Comparison of ENCODE assay signal across 20 mouse cellular contexts in genomic region chr5:63545482-63545881, GRCm38 (mm10).
"Had no signal": no experiment of that assay in that cellular context is flagged by ENCODE, and none has a peak within 500 bp of the region (broad histone marks: within the 10 kb centered on the region; RNA-seq: fewer than 3 reads in every experiment).

No protein-coding gene starts in this region.

- DNase-seq: liver, postnatal 0 days; lung, adult 2 months; lung, postnatal 14 days; lung, postnatal 36 days; right cerebral cortex, postnatal 14 days; right cerebral cortex, postnatal 4 days; spleen, adult 18-20 months; thymus, adult 18-20 months; thymus, postnatal 14 days; thymus, postnatal 36 days had no signal

- H3K27me3 ChIP-seq: lung, embryonic 15.5 days; megakaryocyte, embryonic 14.5 days; midbrain, embryonic 13.5 days; midbrain, embryonic 15.5 days; neural tube, embryonic 13.5 days; neural tube, embryonic 15.5 days had no signal

- H3K4me1 ChIP-seq: lung, embryonic 15.5 days; megakaryocyte, embryonic 14.5 days; midbrain, embryonic 13.5 days; midbrain, embryonic 15.5 days; neural tube, embryonic 13.5 days; neural tube, embryonic 15.5 days had no signal

- H3K36me3 ChIP-seq: lung, embryonic 15.5 days; midbrain, embryonic 13.5 days; midbrain, embryonic 15.5 days; neural tube, embryonic 13.5 days; neural tube, embryonic 15.5 days had no signal

- H3K4me3 ChIP-seq: lung, embryonic 15.5 days; megakaryocyte, embryonic 14.5 days; midbrain, embryonic 13.5 days; midbrain, embryonic 15.5 days; myocyte; neural tube, embryonic 13.5 days; neural tube, embryonic 15.5 days had no signal

- ATAC-seq: liver, postnatal 0 days; lung, postnatal 0 days; midbrain, embryonic 13.5 days; midbrain, embryonic 15.5 days had no signal

- H3K9me3 ChIP-seq: lung, embryonic 15.5 days; midbrain, embryonic 13.5 days; midbrain, embryonic 15.5 days; neural tube, embryonic 13.5 days; neural tube, embryonic 15.5 days had no signal

- H3K4me2 ChIP-seq: lung, embryonic 15.5 days; midbrain, embryonic 11.5 days; midbrain, embryonic 13.5 days; midbrain, embryonic 15.5 days; neural tube, embryonic 13.5 days; neural tube, embryonic 15.5 days had no signal

- H3K27ac ChIP-seq: lung, embryonic 15.5 days; macrophage; midbrain, embryonic 13.5 days; midbrain, embryonic 15.5 days; neural tube, embryonic 13.5 days; neural tube, embryonic 15.5 days had no signal

- H3K9ac ChIP-seq: liver, postnatal 0 days; lung, embryonic 15.5 days; midbrain, embryonic 13.5 days; midbrain, embryonic 15.5 days; neural tube, embryonic 13.5 days; neural tube, embryonic 15.5 days had no signal
